Mouse (Mus musculus): ENCODE data around the gene Itgam.
A peak's percentile ranks its signal among the peaks of the same experiment; 100 is the strongest.

Gene Itgam

DNA sequence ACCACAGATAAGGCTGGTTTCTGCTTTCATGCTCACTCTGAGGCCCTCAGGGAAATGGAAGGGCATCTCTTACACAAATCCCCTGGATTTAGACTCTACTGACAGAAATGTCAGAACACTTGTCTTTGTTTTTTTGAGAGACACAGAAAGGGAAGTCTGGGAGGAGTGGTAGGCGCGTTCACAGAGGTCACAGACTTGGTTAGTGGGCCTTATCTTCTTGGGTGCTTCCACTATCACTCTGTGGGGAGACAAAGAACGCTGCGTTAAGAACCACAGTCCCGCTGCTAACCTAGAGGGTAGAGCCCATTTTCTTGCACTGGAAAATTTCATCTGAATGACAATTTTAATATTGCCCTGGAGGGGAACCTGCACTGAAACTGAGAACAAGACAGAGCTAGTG lies 69.7 kb downstream of the Itgam start:
- peak; percentile 47 to 54 for DNase-seq (ENCODE audit: low spot score in 2 of 2)

DNA sequence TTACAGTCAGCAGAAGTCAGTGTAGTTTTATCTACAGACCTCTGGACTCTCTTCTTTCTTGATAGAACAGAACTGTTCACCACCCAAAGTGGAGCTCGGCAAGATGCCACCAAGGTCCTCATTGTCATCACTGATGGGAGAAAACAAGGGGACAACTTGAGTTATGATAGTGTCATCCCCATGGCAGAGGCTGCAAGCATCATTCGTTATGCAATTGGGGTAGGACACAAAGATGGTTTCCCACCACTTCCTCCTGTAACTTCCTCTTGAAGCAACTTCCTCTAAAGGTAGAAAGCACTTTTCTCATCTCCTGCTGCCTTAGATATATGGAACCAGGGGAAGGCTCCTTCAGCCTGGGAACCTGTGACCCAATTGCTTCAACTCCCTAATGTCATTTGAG lies 71.2 kb downstream of the Itgam start:
- DNase-seq (ENCODE audit: low spot score in 2 of 2) = peak; percentile 55 to 66

DNA sequence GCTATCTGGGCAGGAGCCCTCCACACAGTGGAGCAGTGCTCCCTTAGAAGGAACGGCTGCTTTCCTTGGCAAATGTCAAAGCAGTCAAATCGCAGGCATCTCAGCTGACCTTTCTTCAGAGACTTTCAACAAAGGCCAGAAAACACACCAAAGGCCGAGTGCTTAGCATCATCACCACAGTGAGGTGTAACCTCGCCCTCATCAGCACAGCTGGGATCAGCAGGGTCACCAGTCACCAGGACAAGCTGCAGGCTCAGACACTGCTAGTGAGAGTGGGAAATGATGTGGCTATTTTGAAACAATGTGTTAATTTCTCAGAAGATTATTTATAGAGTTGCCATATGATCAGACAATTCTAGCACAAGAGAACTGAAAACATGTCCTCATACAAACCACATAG lies 74.5 kb downstream of the Itgam start:
- DNase-seq (ENCODE audit: low spot score in 2 of 2) = no peak

DNA sequence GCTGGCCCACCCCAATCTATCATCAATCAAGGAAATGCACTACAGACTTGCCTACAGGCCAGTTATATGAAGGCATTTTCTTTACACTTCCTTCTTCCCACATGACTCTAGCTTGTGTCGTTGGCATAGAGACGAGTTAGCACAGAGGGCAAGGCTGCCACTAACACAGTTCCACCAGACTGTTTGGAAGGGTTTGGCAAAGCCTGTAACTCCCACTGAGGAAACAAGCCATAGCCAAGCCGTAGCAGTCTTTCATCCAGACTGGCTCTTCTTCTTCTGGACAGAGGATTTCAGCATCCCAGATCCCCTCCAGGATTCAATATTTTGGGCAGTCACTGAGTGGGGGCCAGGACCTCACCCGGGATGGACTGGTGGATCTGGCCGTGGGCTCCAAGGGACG lies 77.2 kb downstream of the Itgam start:
- no peak for DNase-seq (ENCODE audit: low spot score in 2 of 2)

DNA sequence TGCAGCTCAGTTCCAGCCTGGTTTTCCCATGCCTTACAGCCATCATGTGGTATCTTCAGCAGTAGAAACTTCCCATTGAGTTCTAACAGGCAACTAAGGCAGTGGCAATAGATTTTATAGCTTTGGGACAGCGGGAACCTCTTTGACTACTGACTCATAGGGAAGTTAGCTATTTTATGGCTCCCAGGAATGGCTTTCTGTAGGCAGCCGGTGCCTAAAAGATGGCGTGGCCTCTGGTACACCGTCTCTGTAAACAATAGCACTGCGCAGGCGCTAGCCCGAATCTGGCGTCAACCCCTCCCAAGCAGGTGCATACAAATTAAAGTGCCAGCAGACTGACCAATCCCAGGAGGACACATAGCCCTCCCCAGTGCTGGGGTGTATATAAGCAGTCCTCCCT lies 88.5 kb downstream of the Itgam start:
- DNase-seq (ENCODE audit: low spot score in 2 of 2) = no peak

DNA sequence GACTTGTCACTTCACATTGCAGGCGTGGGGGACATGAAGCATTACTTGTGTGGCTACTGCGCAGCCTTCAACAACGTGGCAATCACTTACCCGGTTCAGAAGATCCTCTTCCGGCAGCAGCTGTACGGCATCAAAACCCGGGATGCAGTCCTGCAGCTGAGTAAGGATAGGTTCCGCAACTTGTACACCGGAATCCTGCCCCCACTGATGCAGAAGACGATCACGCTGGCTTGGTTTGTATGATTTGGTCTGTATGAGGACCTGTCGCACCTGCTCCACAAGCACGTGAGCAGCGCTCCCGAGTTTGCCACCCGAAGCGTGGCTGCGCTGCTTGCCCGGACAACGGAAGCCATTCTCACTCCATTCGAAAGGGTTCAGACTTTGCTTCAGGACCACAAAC lies 91.6 kb downstream of the Itgam start, which contains the start of gene Itgad:
Gene Itgad, plus strand, starts transcription at position 301 of the 400 bp plus-strand sequence.
- no peak for DNase-seq (ENCODE audit: low spot score in 2 of 2)

DNA sequence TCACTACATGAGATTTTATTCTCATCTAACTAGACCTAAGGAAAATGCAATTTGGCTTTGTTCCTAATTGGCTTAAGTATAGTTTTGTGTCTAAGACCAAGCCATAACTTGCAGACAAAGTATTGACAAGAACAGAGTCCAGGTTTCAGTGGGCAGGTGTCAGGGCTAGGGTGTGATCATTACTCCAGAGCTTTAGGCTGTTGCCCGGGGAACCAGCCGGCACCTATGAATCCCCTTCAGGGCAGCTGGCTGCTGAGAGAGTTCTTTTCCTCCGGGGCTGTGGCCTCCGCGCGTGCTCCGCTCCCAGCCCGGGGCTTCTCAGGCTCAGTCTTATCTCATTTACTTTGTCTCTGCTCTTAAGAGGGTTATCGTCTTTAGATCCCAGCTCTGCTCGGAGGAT lies 92.5 kb downstream of the Itgam start:
- DNase-seq (ENCODE audit: low spot score in 2 of 2) = no peak

DNA sequence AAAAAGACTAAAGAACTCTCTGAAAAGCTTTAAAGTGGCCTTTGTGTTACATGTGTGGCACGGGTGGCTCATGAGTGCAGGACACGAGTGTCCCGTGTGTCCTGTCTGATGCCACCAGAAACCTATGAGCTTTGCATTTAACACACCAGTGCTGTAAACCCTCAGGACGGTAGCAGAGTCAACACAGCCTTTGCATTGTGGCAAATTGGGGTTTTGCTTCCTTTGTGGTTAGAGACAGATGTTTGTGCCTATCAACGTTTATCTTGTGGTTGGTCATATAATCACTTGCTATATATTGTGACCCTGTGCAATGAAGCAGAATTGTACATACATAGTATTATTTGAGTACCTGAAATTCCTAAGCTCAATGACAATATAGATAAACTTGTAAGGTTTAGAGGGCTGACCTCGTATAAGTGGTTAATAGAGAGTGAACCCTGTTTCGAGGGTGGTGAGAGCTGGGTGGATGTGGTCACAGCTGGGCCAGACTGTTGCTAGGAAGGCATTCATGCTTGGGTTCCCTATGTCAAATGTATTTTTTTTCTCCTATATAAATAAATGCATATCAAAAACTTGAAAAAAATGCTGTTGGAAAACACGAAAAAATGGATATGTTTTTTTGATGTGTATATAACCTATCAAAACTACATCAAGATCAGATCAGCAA lies 96.4 kb downstream of the Itgam start:
- DNase-seq (ENCODE audit: low spot score in 2 of 2) = peak in 1 of 2 experiments; percentile 38

DNA sequence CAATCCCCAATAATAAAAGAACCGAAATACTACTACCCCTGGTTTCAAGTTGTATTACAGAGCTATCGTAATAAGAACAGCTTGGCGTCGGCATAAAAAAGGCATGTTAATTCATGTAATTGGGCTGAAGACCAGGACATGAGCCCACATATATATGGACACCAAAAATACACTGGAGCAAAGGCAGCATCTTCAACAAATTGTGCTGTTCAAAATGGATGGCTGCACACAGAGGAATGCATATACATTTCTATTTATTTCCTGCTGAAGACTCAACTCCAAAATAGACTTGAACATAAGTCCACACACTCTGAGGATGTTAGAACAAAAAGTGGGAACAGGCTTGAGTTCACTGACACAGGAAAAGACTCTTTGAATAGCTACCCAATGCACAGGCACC lies 101.6 kb downstream of the Itgam start:
- DNase-seq (ENCODE audit: low spot score in 2 of 2) = no peak

DNA sequence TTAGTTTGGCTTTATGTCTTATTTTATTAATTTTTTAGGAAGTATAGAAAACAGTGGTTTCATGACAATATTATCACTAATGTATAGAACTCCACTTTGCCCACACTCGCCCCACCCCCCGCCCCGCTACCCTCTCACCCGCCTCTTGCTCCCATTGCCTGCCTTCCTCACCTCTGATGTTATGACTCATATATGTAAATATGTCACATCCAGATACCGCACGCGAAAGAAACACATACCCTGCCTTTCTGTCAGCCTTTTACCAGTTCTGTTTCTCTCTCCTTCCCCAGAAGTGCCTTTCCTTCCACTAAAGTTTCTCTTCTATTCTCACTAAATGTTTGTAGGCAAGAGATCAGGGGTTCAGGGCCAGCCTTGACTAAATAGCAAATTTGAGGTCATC lies 104.0 kb downstream of the Itgam start:
- no peak for DNase-seq (ENCODE audit: low spot score in 2 of 2)

All from spleen, postnatal 36 days (tissue).